Mouse (Mus musculus): ENCODE data around the gene Foxk1.

Gene Foxk1

DNA sequence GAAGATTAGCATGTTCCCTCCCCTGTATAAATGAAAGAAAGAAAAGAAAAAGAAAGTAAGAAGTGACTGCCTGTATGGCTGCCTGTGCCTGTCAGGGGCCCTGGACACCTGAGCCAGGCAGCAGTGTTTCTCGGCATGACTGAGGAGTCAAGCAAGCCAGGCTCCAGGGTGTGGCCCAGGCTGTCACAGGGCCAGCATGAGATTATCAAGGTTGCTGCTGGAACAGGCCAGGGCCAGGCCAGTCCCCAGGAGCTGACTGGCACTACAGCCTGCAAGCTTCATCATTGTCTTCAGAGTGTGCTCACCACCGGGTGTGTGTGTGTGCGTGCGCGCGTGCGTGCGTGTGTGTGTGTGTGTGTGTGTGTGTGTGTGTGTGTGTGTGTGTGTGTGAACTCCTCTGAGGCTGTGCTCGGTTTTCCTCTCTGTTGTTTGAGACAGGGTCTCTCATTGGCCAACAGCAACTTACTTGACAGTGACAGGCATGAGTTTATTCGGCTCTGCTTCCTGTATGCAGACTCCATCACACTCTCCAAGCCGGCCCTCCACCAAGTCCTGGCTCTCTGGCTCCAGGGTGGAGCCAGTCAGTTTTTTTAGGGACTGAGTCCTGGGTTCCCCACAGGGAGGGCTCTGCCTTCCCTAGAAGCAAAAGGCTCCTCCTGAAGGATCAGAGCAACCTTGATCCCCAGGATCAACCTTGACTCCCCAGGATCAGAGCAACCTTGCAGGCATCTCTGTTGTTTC, 43.7 kb downstream of the Foxk1 start:
- no peak for DNase-seq (ENCODE audit: low spot score in 2 of 2)

GRCm38 (mm10) chr5:142445709-142446108, 44.4 kb downstream of the Foxk1 start:
- DNase-seq (ENCODE audit: low spot score in 2 of 2): no peak

DNA sequence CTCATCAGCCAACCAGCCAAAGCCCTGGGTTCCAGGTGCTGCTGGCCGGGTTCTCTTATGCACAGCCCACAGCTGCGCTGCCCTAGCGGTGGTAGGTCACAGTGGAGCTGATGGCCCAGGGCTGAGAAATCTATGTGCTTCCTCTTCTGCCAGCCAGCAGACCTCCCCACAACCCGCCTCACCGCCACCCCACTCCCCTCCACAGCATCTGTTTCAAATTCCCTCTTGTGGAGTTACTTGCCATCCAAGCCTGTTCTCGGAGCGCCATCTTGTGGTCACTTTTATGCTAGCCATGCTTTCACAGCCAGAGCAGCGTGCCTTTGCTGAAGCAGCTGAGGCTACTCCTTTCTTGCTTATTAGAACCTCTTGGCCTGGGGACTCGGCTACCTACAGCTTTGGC, 46.8 kb downstream of the Foxk1 start:
- peak; percentile 80 to 91 for DNase-seq (ENCODE audit: low spot score in 2 of 2)

- no peak for DNase-seq (ENCODE audit: low spot score in 2 of 2)
Measured at GRCm38 (mm10) chr5:142448623-142449022, 47.3 kb downstream of the Foxk1 start.

DNA sequence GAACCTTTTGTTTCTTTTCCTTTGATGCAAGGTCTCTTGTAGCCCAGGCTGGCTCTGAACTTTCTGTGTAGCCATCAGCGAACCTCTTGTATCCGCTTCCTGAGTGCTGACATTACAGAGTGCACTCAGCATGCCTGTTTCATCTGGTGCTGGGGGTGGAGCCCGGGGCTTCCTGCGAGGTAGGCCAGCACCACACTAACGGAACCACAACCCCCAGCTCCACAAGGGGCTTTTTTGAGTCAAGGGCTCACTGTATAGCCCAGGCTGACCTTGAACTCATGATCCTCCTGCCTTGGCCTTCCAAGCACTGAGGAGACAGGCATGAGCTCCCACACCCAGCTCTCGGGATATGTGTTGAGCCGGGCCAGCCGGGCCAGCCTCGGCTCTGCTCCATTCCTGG, 49.5 kb downstream of the Foxk1 start:
- DNase-seq (ENCODE audit: low spot score in 2 of 2): no peak

DNA sequence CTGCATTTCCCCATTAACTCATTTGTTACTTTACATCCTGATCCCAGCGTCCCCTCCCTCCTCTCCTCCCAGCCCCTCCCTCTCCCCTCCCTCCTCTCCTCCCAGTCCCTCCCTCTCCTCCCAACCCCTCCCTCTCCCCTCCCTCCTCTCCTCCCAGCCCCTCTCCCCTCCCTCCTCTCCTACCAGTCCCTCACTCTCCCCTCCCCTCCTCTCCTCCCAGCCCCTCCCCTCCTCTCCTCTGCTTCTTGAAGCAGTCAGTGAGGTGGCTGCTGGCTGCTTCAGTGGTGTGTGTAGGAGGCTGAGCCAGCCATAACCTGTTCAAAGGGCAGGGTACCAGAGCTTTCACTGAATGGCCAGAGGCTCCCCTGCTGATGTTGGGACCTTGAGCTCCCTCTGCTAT, 50.5 kb downstream of the Foxk1 start:
- DNase-seq (ENCODE audit: low spot score in 2 of 2): no peak

DNA sequence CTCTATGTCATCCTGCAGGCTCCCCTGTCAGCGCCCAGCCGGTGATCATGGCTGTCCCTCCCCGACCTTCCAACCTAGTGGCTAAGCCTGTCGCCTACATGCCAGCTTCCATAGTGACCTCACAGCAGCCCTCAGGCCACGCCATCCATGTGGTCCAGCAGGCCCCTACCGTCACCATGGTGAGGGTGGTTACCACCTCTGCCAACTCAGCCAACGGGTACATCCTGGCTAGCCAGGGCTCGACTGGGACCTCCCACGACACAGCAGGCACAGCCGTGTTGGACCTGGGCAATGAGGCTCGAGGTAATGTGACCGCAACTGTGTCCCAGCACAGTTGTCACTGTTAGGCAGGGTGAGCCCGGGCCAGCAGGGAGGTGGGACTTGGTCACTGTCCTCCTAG, 52.4 kb downstream of the Foxk1 start:
- DNase-seq (ENCODE audit: low spot score in 2 of 2): no peak

GRCm38 (mm10) chr5:142456318-142456717, 55.0 kb downstream of the Foxk1 start:
- DNase-seq (ENCODE audit: low spot score in 2 of 2): no peak

- no peak for DNase-seq (ENCODE audit: low spot score in 2 of 2)
Measured at GRCm38 (mm10) chr5:142457345-142457744, 56.0 kb downstream of the Foxk1 start.

DNA sequence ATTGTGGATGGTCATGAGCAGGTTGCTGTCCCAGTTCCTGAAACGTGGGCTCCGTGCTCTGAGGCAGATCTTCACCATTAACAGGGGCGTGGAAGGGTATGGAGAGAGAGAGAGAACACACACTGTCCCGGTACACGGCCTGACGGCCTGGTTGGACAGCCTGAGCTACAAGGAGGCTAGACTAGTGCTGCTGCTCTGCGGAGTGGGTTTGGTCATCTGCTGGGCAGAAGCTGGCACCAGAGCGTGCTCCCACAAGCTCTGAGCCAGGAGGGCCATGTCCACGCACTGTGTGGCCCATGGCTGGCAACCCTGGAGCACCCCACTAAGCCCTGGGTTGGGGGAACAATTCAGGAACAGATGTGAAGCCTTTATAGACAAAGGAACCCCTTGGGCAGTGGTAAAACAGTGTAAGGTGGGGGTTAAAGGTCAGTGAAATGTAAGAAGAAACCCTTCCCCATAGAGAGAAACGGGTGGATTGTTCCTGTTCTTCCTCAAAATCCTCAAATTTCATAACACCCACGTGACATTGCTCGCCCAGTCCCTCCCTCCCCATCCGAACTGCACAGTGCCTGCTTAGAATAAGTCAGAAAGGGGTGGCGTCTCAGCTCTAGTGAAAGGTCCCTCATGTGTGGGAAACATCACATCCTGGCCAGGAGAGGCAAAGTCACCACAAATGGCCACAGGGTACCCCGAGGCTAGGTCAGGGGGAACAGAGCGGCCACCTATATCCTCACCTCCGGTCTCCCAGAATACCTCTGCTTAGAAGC, 57.7 kb downstream of the Foxk1 start:
- DNase-seq (ENCODE audit: low spot score in 2 of 2): no peak

GRCm38 (mm10) chr5:142459834-142460233, 58.5 kb downstream of the Foxk1 start:
- no peak for DNase-seq (ENCODE audit: low spot score in 2 of 2)

DNA sequence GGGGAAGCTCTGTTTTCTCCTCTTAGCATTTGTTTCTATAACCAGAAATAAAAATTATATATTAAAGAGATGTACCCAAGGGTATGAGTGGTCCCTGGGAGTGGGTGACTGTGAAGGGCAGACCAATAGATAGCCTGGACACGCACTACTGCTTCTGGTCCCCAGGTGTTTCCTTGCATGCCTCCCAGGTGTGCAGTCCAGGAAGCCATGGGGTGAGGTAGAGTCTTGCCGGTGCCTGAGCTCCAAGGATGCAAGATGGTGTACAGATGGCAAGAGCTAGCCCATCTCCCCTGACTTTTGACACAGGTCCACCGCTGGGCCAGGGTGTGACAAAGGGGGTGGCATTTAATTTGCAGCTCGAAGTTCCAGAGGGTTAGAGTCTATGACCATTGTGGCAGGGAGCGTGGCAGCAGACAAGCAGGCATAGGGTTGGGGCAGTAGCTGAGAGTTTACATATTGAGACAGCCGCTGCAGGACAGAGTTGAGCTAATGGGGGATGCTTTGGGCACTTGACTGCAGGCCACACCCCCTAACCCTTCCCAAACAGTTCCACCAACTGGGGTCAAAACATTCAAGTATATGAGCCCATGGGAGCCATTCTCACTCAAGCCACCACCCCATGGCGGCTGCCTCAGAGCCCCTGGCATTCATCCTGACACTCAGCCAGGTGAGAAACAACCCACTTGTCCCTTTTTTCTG, 60.8 kb downstream of the Foxk1 start:
- DNase-seq (ENCODE audit: low spot score in 2 of 2): no peak

GRCm38 (mm10) chr5:142462641-142462948, 61.3 kb downstream of the Foxk1 start:
- no peak for DNase-seq (ENCODE audit: low spot score in 2 of 2)

GRCm38 (mm10) chr5:142463011-142463410, 61.7 kb downstream of the Foxk1 start:
- DNase-seq (ENCODE audit: low spot score in 2 of 2): no peak

DNA sequence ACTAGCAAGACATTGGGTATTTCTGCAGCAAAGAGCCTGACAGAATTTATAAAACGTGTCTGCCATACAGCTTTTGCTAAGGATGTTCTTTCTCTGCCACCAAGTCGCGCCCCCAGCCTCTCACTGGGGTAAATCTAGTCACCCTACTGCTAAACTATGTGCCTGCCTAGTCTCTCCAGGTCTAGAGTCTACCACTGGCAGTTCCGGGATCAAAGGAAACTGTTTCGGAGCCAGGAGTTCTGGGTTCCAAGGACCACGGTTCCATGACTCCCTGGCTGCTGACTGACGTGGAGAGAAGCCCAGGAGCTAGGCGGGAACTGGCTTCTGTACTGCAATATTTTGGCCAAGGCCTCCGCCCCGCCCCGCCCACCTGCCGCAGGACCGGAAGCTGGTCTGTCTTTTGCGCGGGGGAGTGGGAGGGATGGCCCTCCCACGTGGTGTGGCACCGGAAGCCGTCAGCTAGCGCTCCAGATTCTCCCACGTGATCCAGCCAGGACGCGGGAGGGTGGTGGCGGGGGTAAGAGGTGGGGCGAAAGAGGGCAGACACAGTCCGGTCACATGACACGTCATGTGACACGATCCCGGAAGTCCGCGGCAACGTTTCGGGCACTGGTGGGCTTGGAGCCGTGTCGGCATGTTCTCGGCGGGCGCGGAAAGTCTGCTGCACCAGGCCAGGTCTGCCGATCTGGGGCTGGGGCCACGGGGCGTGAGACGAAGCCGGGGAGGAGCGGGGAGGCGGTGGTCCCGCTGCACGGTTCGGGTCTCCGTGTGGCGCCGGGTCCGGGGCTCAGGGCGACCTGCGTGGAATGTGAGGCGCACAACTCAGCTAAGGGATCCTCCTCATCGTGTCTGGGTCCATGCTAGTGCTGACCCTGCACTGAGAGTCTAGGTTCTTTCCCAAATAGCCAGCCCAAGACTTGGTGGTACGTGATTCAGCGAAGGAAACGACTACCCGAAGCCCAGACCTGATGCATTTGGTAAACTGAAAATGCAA, 62.5 kb downstream of the Foxk1 start, which contains the start of gene Ap5z1:
Gene Ap5z1 (plus strand): TSS at position 484 of the 994 bp plus-strand sequence.
- DNase-seq (ENCODE audit: low spot score in 2 of 2): peak; percentile 82 to 88

DNA sequence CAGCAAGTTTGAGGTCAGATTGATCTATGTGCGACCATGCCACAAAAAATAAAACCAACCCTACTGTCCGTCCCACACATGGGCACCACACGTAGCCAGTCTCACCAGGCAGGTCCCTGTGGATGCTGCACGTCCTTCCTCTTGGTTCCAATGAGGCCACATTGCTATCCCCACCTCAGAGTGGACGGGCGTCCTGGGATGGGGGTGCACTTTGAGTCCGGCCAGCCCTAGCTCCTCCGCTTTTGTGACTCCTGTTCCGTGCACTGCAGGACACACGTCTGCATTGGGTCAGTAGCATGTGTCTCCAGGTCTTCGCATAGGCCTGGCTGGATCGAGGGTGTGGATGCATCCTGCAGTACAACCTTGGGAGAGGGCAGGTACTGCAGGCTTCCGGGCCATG, 67.1 kb downstream of the Foxk1 start:
- DNase-seq (ENCODE audit: low spot score in 2 of 2): no peak

DNA sequence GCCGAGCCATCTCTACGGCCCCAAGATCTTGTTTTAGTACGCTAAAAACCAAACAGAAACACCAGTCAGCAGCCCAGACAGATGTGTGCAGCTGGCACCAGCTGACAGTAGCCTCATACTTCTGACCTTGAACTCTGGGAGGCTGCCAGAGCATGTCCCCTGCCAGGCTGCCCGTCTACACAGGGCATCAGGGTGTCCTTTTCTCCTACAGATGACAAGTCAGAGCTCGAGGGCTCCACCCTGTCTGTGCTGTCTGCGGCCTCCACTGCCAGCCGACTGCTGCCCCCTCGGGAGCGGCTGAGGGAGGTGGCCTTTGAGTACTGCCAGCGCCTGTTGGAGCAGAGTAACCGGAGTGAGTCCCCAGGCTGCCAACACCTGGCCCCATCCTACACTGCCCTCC, 68.5 kb downstream of the Foxk1 start:
- no peak for DNase-seq (ENCODE audit: low spot score in 2 of 2)

DNA sequence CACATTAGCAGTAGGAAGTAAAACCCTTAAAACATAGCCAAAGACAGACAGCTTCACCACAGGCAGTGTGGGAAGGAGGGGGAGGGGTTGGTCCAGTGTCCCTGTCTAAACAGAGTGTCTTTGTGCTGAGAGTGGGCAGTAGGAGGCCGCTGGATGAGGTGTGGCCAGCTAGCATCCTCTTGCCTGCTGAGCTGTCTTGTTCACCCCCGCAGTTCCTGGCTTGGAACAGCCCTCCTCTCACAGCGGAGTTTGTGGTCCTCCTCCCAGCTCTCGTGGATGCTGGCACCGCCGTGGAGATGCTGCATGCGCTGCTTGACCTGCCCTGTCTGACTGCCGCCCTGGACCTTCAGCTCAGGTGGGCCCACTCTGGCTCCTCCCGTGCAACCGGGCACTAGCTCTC, 72.4 kb downstream of the Foxk1 start:
- no peak for DNase-seq (ENCODE audit: low spot score in 2 of 2)

DNA sequence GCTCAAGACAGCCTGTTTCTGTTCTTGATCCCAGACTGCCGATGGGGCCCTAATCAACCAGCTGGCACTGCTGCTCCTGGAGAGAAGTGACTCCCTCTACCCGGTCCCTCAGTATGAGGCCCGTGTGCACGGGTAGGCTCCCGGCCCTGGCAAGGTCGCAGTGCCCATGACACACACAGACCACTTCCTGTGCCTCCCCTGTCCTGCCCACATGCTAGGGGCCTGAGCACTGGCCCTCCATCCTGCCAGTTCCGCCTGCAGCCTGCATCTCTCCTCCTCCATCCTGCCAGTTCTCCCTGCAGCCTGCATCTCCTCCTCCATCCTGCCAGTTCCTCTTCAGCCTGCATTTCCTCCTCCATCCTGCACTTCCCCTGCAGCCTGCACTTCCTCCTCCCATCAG, 74.4 kb downstream of the Foxk1 start:
- no peak for DNase-seq (ENCODE audit: low spot score in 2 of 2)

GRCm38 (mm10) chr5:142477346-142477745, 76.0 kb downstream of the Foxk1 start:
- DNase-seq (ENCODE audit: low spot score in 2 of 2): no peak

DNA sequence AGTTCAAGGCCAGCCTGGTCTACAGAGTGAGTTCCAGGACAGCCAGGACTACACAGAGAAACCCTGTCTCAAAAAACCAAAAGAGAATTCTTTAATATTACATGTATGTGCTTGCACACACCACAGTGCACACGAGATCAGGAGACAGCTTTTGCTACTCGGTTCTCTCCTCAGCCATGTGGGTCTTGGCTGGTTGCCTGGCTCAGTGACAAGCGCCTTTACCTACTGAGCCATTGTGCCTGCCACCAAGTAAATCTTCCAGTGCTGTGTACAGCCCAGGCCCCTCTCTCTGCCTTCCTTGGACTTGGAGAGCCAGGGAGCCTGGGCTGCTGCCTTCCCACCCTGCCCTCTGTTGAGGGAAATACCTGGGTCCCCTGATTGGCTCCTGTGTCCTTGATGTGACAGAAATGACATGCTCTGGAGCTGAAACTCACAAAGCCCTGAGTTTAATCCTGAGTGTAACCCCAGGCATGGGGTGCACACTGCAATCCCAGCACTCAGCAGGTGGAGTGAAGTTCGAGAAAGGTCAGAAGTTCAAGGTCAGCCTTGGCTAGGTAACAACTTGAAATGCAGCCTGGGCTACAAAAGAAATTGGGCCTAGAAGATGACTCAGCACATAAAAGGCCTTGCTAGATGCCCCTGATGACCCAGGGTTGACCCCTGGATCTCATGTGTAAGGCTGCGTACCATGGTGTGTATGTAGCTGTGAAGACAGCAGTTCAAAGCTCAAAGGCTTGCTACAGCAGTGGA, 76.7 kb downstream of the Foxk1 start:
- no peak for DNase-seq (ENCODE audit: low spot score in 2 of 2)

Measured in frontal cortex, postnatal 14 days (tissue).